Mouse (Mus musculus) liver, embryonic 14.5 days (tissue): ENCODE measurements at regions not wholly inside any gene's neighbourhood (a gene's known extent, or its start where the extent isn't known, plus 50 kb on each side); places are given as distances from the start of the nearest gene placed in this dataset.

ENCODE experiments used
- CTCF ChIP-seq: IDR thresholded peaks from 2 replicates; pipeline ENCODE4 v1.5.1; 2016; ENCODE audit warnings: antibody characterized with exemption, low read depth, control low read depth
- EP300 ChIP-seq: IDR thresholded peaks from 2 replicates; pipeline ENCODE4 v1.6.1; 2016; ENCODE audit warnings: antibody characterized with exemption, low read depth

DNA sequence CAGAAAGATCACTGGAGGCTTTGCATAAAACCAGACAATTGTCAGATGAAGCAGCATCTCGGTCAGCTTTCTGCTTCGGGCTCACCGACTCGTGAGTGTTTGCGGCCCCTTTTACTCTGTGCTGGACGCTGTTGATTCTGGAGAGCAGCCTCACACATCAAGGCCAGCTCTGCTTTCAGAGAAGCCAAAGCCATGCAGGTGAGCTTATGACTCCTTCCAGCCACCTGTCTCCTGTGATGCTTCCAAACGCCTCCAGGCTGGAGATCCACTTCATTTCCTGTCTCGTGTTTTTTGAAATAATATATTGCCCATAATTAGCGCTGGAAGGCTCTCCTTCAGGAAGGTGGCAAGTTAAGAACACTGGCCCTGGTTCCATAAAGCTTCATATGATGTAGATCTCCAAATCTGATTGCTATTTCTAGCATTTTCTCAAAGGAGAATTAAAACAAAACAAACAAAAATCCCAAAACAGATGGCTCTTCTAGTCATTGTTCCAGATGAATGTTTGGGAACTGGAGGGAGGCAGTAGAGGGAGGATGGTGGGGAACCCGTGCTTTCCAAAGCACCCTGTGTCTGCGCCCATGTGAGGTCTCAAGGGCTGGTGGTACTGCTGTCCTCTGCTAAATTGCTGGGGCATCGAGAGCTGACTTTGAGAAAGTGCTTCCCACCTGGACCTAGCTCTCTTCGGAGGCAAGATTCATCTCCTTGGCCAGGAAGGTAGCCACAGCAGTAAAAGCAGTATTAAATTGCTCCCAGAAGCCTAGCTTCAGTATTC, 593.9 kb upstream of the Gm19410 start:
- TF ChIP-seq CTCF = no peak
- TF ChIP-seq EP300 = no peak
